Mouse (Mus musculus) naive thymus-derived CD4-positive, alpha-beta T cell, adult 2 months (primary cell): ENCODE results near the gene Gm13276.
"Not testable (repeated sequence)": the region's sequence is repeated elsewhere in the genome, so short reads cannot be mapped to it uniquely, and the experiment has no call there.

Experiments used
- DNase-seq: peaks from one replicate; pipeline ENCODE4 v3.0.0-alpha.2; 2011; ENCODE audit warnings: low read depth

The Gm13276 gene

DNA sequence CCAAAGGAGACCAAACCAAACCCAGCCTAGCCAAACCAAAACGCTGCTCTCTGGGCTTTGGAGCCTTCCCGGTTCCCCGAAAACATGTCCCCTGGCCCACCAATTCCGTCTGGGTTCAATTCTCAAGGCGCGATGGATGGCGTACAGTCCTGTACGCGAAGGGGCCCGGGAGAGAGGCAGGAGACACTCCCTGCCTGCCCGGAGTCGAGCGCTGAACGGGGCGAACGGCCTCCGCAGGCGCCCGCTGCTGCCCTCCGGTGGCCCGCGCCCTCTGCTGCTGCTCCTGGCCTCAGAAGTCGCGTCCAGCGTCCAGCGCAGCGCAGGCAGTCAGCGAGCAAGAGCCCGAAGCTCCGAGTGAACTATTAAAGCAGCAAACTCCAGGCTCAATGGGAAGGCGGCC is 3.2 kb upstream of the Gm13276 start:
- DNase-seq, result not testable (repeated sequence)

DNA sequence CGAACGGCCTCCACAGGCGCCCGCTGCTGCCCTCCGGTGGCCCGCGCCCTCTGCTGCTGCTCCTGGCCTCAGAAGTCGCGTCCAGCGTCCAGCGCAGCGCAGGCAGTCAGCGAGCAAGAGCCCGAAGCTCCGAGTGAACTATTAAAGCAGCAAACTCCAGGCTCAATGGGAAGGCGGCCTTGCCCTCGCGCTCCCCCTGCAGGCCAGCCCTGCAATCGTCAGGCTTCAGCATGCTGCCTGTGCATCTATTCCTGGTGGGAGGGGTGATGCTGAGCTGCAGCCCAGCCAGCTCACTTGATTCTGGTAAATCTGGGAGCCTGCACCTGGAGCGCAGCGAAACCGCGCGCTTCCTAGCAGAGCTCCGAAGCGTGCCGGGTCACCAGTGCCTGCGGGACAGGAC is 2.9 kb downstream of the Gm13276 start, which contains the start of gene Gm13277:
Gene Gm13277, plus strand, starts transcription at position 231 of the 400 bp plus-strand sequence.
- not testable (repeated sequence) for DNase-seq

GRCm38 (mm10) chr4:88791250-88791649 is 5.7 kb downstream of the Gm13276 start, which contains the start of gene Gm13278:
Gene Gm13278 (plus strand): TSS chr4:88791550.
- DNase-seq, result not testable (repeated sequence)

DNA sequence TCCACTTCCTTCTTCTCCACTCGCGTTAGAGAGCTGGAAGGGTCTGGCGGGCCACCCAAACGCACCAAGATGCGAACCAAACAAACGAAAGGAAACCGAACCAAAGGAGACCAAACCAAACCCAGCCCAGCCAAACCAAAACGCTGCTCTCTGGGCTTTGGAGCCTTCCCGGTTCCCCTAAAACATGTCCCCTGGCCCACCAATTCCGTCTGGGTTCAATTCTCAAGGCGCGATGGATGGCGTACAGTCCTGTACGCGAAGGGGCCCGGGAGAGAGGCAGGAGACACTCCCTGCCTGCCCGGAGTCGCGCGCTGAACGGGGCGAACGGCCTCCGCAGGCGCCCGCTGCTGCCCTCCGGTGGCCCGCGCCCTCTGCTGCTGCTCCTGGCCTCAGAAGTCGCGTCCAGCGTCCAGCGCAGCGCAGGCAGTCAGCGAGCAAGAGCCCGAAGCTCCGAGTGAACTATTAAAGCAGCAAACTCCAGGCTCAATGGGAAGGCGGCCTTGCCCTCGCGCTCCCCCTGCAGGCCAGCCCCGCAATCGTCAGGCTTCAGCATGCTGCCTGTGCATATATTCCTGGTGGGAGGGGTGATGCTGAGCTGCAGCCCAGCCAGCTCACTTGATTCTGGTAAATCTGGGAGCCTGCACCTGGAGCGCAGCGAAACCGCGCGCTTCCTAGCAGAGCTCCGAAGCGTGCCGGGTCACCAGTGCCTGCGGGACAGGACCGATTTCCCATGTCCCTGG is 8.6 kb downstream of the Gm13276 start, which contains the start of gene Gm13275:
Gene Gm13275, plus strand, starts transcription at position 552 of the 740 bp plus-strand sequence.
- DNase-seq, result not testable (repeated sequence)

GRCm38 (mm10) chr4:88797097-88797496 is 11.6 kb downstream of the Gm13276 start, which contains the start of gene Gm13279:
Gene Gm13279 (plus strand): TSS chr4:88797397.
- DNase-seq, result not testable (repeated sequence)

GRCm38 (mm10) chr4:88799365-88799764 is 13.9 kb downstream of the Gm13276 start, which contains the start of gene Gm13285:
Gene Gm13285 (plus strand): TSS chr4:88799665.
- not testable (repeated sequence) for DNase-seq

DNA sequence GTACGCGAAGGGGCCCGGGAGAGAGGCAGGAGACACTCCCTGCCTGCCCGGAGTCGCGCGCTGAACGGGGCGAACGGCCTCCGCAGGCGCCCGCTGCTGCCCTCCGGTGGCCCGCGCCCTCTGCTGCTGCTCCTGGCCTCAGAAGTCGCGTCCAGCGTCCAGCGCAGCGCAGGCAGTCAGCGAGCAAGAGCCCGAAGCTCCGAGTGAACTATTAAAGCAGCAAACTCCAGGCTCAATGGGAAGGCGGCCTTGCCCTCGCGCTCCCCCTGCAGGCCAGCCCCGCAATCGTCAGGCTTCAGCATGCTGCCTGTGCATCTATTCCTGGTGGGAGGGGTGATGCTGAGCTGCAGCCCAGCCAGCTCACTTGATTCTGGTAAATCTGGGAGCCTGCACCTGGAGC is 17.4 kb downstream of the Gm13276 start, which contains the start of gene Gm13287:
Gene Gm13287, plus strand, starts transcription at position 301 of the 400 bp plus-strand sequence.
- not testable (repeated sequence) for DNase-seq

DNA sequence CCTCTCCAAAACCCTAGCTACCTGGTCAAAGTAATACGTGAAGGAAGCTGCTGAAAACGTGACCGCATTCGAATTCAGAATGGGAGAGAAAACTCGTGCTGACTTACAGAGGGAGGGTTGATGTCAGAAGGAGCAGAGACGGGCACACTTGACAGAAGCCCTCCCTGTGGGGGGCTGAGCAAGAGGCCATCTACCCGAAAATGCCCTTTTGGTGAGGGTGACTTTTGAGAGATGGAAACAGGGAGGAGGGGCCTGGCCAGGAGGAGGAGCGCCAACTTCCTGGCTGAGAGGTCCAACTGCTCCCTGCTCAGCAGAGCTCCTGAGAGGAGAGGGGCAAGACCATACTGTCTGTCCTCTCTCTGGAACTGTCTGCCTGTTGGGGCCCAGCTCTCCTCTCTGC is 19.7 kb downstream of the Gm13276 start, which contains the start of gene Gm13288:
Gene Gm13288, plus strand, starts transcription at position 301 of the 400 bp plus-strand sequence.
- not testable (repeated sequence) for DNase-seq

GRCm38 (mm10) chr4:88805761-88806160 is 20.3 kb downstream of the Gm13276 start:
- not testable (repeated sequence) for DNase-seq

DNA sequence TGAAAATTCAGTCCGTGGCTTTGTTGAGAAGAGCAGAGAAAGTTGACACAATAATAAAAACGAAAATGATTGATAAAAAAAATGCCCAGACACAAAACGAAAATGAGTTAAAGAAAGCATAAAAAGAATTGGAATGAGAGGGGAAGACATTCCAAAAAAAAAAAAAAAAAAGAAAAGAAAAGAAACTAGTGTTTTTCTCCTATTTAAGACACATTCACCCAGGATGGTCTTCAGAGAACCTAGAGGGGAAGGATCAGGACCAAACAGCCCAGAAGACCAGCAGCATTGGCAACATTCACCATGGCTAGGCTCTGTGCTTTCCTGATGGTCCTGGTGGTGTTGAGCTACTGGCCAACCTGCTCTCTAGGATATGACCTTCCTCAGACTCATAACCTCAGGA is 30.4 kb downstream of the Gm13276 start, which contains the start of gene Ifna7:
Gene Ifna7, plus strand, starts transcription at position 301 of the 400 bp plus-strand sequence.
- DNase-seq, result no peak

- no peak for DNase-seq
These were observed 34.1 kb downstream of the Gm13276 start, which contains the start of gene Ifna11 for GRCm38 (mm10) chr4:88819659-88820058. Gene Ifna11 (plus strand): TSS chr4:88819959.

DNA sequence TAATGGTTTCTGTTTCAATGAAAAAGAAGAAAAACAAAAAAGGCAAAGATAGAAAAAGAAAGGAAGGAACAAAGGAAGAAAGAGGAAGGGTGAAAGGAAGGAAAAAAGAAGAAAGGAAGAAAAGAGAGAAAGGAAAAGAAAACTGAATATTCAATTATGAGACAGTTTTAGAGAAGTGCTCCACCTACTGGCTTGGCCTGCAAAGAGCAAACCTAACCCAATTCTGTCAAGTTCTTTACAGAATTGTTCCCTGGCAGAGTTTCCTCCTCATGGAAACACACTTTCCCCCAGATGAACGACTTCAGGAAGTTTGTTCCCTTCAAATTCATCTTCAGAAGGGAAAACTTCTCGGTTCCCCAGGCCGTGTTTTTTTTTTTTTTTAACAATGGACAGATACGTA is 37.5 kb downstream of the Gm13276 start:
- DNase-seq, result peak; percentile 58

GRCm38 (mm10) chr4:88827116-88827515 is 41.6 kb downstream of the Gm13276 start, which contains the start of gene Ifna6:
Gene Ifna6 (plus strand): TSS chr4:88827416.
- not testable (repeated sequence) for DNase-seq

GRCm38 (mm10) chr4:88830523-88830922 is 45.0 kb downstream of the Gm13276 start:
- DNase-seq, result peak; percentile 63

DNA sequence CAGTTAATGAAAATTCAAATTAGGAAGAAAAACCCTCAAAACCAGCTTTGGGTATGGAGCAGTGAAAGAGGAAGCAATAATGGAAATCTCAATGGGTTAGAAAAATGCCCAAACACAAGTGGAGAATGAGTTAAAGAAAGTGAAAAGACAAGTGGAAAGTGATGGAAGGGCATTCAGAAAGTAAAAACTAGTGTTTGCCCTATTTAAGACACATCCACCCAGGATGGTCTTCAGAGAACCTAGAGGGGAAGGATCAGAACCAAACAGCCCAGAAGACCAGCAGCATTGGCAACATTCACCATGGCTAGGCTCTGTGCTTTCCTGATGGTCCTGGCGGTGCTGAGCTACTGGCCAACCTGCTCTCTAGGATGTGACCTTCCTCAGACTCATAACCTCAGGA is 49.7 kb downstream of the Gm13276 start, which contains the start of gene Ifna5:
Gene Ifna5, plus strand, starts transcription at position 301 of the 400 bp plus-strand sequence.
- DNase-seq, result not testable (repeated sequence)
